Mouse (Mus musculus) heart, embryonic 14.5 days (tissue): ENCODE measurements around the gene Ndc1. TPM values are rescaled to one million over a fixed set of nuclear protein-coding genes. Genes with fewer than 3 reads are reported as not detected.

Source experiments
- ATAC-seq: fragments of 200-750 bp; cut with Nextera tagmentation; 2 replicates; pipeline ENCODE4 v1.8.0; 2017; ENCODE audit warnings: low read depth, moderate TSS enrichment; ENCODE audit not compliant: insufficient number of reproducible peaks, insufficient read depth, low FRiP score
- H3K27ac ChIP-seq, 2 experiments: fragments of 200-500 bp in 1 of 2; fragments of 300-500 bp in 1 of 2; sonication (generic) in 1 of 2; replicated peaks in 1 of 2; 2 replicates each; pipeline ENCODE4 v1.5.1; 2012 to 2014; ENCODE audit warnings: low read depth in 2 of 2, low read length in 2 of 2, control low read depth in 1 of 2, mild to moderate bottlenecking in 1 of 2, mixed read lengths in 1 of 2; ENCODE audit not compliant: control insufficient read depth in 1 of 2, insufficient read depth in 1 of 2
- H3K27me3 ChIP-seq: fragments of 300-500 bp; sonication (generic); 2 replicates; pipeline ENCODE4 v1.6.1; 2014; ENCODE audit warnings: mild to moderate bottlenecking, low read length, control low read depth; ENCODE audit not compliant: control insufficient read depth, insufficient read depth
- H3K36me3 ChIP-seq: fragments of 300-500 bp; sonication (generic); 2 replicates; pipeline ENCODE4 v1.6.1; 2014; ENCODE audit warnings: mild to moderate bottlenecking, control low read depth, low read length, mixed read lengths; ENCODE audit not compliant: control insufficient read depth, insufficient read depth
- H3K4me1 ChIP-seq, 2 experiments: fragments of 200-500 bp in 1 of 2; fragments of 300-500 bp in 1 of 2; sonication (generic) in 1 of 2; 2 replicates each; pipeline ENCODE4 v1.6.1; 2012 to 2014; ENCODE audit warnings: low read length in 2 of 2, control low read depth in 1 of 2, mixed read lengths in 1 of 2; ENCODE audit not compliant: control insufficient read depth in 2 of 2, insufficient read depth in 2 of 2
- H3K4me2 ChIP-seq: fragments of 300-500 bp; sonication (generic); 2 replicates; pipeline ENCODE4 v1.6.1; 2014; ENCODE audit warnings: mild to moderate bottlenecking, low read length
- H3K4me3 ChIP-seq, 2 experiments: fragments of 200-500 bp in 1 of 2; fragments of 300-500 bp in 1 of 2; sonication (generic) in 1 of 2; 2 replicates each; pipeline ENCODE4 v1.5.1; 2012 to 2014; ENCODE audit warnings: low read length in 2 of 2, mild to moderate bottlenecking in 2 of 2, control low read depth in 1 of 2, low read depth in 1 of 2, moderate library complexity in 1 of 2; ENCODE audit not compliant: control insufficient read depth in 1 of 2, insufficient read depth in 1 of 2
- H3K9ac ChIP-seq: fragments of 300-500 bp; sonication (generic); 2 replicates; pipeline ENCODE4 v1.6.1; 2014; ENCODE audit warnings: mild to moderate bottlenecking, low read length
- H3K9me3 ChIP-seq: fragments of 300-500 bp; sonication (generic); 2 replicates; pipeline ENCODE4 v1.6.1; 2016; ENCODE audit warnings: low read length, control low read depth; ENCODE audit not compliant: control insufficient read depth
- WGBS: fragments of 180-500 bp; shearing (Covaris S2); extraction: QIAGEN DNeasy Blood & Tissue Kit; methylation state at CpG from one replicate; pipeline ENCODE4 v1.1.7; 2014; 5-methylcytosine and 5-hydroxymethylcytosine counted together
- polyA plus RNA-seq: library from polyadenylated mRNA; unstranded; fragments of >200 nt; fragmentation: Nextera tagmentation; extraction: Ambion mirVana; gene quantifications from 2 replicates; pipeline ENCODE4 v1.2.1, GENCODE M21; 2014

Ndc1 gene
- polyA plus RNA-seq, 1 experiment from 2014 or later, result 24.2 TPM

- 86% methylated on average over 5 of the region's 5 CpGs for WGBS
- ATAC-seq, result no peak
Measured at GRCm38 (mm10) chr4:107337455-107337854, 30.1 kb upstream of the Ndc1 start.

GRCm38 (mm10) chr4:107341354-107341753, 26.2 kb upstream of the Ndc1 start:
- H3K9ac ChIP-seq, result no peak overlapping the region
- H3K4me2 ChIP-seq, result no peak overlapping the region
- peaks cover 28% of the 10 kb centered on the region; the same call in 1 of the 2 replicates for H3K36me3 ChIP-seq
- no peaks in the 10 kb centered on the region for H3K9me3 ChIP-seq
- no peaks in the 10 kb centered on the region for H3K27me3 ChIP-seq
- WGBS, result 73% methylated on average over 5 of the region's 5 CpGs
- H3K4me3 ChIP-seq, result no peak overlapping the region
- no peaks in the 10 kb centered on the region for H3K4me1 ChIP-seq
- no peak overlapping the region for H3K27ac ChIP-seq
- ATAC-seq, result no peak

More at GRCm38 (mm10) chr4:107337455-107337854, 30.1 kb upstream of the Ndc1 start:
- no peaks in the 10 kb centered on the region for H3K27me3 ChIP-seq
- H3K36me3 ChIP-seq, result peaks cover 16% of the 10 kb centered on the region; the same call in 1 of the 2 replicates
- no peak overlapping the region for H3K27ac ChIP-seq
- no peaks in the 10 kb centered on the region for H3K9me3 ChIP-seq
- H3K4me3 ChIP-seq, result no peak overlapping the region
- H3K4me2 ChIP-seq, result no peak overlapping the region
- H3K9ac ChIP-seq, result no peak overlapping the region
- peaks cover 0 to 4% of the 10 kb centered on the region in 2 experiments; a peak in 1 of 4 replicates for H3K4me1 ChIP-seq

- ATAC-seq, result no peak
- peaks cover 23% of the 10 kb centered on the region; the same call in 1 of the 2 replicates for H3K36me3 ChIP-seq
- peaks cover 0 to 4% of the 10 kb centered on the region in 2 experiments; a peak in 1 of 4 replicates for H3K4me1 ChIP-seq
- H3K9ac ChIP-seq, result no peak overlapping the region
- H3K27ac ChIP-seq, result no peak overlapping the region
- no peak overlapping the region for H3K4me2 ChIP-seq
- 84% methylated on average over 7 of the region's 7 CpGs for WGBS
- no peaks in the 10 kb centered on the region for H3K27me3 ChIP-seq
- H3K9me3 ChIP-seq, result no peaks in the 10 kb centered on the region
- H3K4me3 ChIP-seq, result no peak overlapping the region
Measured at GRCm38 (mm10) chr4:107344612-107345011, 23.0 kb upstream of the Ndc1 start.

GRCm38 (mm10) chr4:107347221-107347620, 20.4 kb upstream of the Ndc1 start:
- peaks cover 29% of the 10 kb centered on the region for H3K36me3 ChIP-seq
- no peak overlapping the region for H3K4me3 ChIP-seq
- no peaks in the 10 kb centered on the region for H3K9me3 ChIP-seq
- WGBS, result 75% methylated on average over 6 of the region's 6 CpGs
- H3K27ac ChIP-seq, result no peak overlapping the region
- no peak for ATAC-seq
- no peak overlapping the region for H3K4me2 ChIP-seq
- peaks cover 0 to 4% of the 10 kb centered on the region in 2 experiments; a peak in 1 of 4 replicates for H3K4me1 ChIP-seq
- H3K27me3 ChIP-seq, result no peaks in the 10 kb centered on the region
- no peak overlapping the region for H3K9ac ChIP-seq

- WGBS, result 72% methylated on average over 20 of the region's 20 CpGs
- no peaks in the 10 kb centered on the region for H3K27me3 ChIP-seq
- no peak overlapping the region for H3K4me3 ChIP-seq
- no peak overlapping the region for H3K27ac ChIP-seq
- H3K4me2 ChIP-seq, result no peak overlapping the region
- H3K9me3 ChIP-seq, result no peaks in the 10 kb centered on the region
- peaks cover 0 to 4% of the 10 kb centered on the region in 2 experiments; a peak in 1 of 4 replicates for H3K4me1 ChIP-seq
- ATAC-seq, result no peak
- no peak overlapping the region for H3K9ac ChIP-seq
- peaks cover 24% of the 10 kb centered on the region for H3K36me3 ChIP-seq
Measured at GRCm38 (mm10) chr4:107348529-107349310, 18.9 kb upstream of the Ndc1 start.

- ATAC-seq, result no peak
Measured at GRCm38 (mm10) chr4:107349311-107350008, 18.1 kb upstream of the Ndc1 start.

GRCm38 (mm10) chr4:107351368-107351767, 16.2 kb upstream of the Ndc1 start:
- H3K4me3 ChIP-seq, result no peak overlapping the region
- H3K4me2 ChIP-seq, result no peak overlapping the region
- H3K27ac ChIP-seq, result no peak overlapping the region
- no peaks in the 10 kb centered on the region for H3K9me3 ChIP-seq
- H3K36me3 ChIP-seq, result peaks cover 14% of the 10 kb centered on the region; the same call in 1 of the 2 replicates
- no peaks in the 10 kb centered on the region for H3K27me3 ChIP-seq
- no peak for ATAC-seq
- peaks cover 0 to 4% of the 10 kb centered on the region in 2 experiments; a peak in 1 of 4 replicates for H3K4me1 ChIP-seq
- no peak overlapping the region for H3K9ac ChIP-seq

More at GRCm38 (mm10) chr4:107349311-107350008, 18.1 kb upstream of the Ndc1 start:
- Histone ChIP-seq H3K4me3 (no peak overlapping the region), H3K36me3 (peaks cover 24% of the 10 kb centered on the region), H3K27ac (no peak overlapping the region), H3K27me3 (no peaks in the 10 kb centered on the region), H3K9me3 (no peaks in the 10 kb centered on the region), H3K4me2 (no peak overlapping the region), H3K9ac (no peak overlapping the region), H3K4me1 (peaks cover 0 to 4% of the 10 kb centered on the region in 2 experiments; a peak in 1 of 4 replicates)
- 59% methylated on average over 8 of the region's 8 CpGs for WGBS
